Mouse (Mus musculus) hindbrain, embryonic 11.5 days (tissue): ENCODE measurements around the gene Hgd. TPM values are rescaled to one million over a fixed set of nuclear protein-coding genes. Genes with fewer than 3 reads are reported as not detected.

Source experiments
- ATAC-seq: fragments of 200-750 bp; cut with Nextera tagmentation; 2 replicates; pipeline ENCODE4 v1.8.0; 2017; ENCODE audit warnings: mild to moderate bottlenecking, moderate TSS enrichment, moderate library complexity; ENCODE audit not compliant: low FRiP score
- DNase-seq: peaks from one replicate; pipeline ENCODE4 v3.0.0-alpha.2; 2015; ENCODE audit warnings: low spot score
- H3K27ac ChIP-seq: fragments of 300-500 bp; sonication (generic); 2 replicates; pipeline ENCODE4 v1.5.1; 2014; ENCODE audit warnings: mild to moderate bottlenecking, low read depth, low read length
- H3K27me3 ChIP-seq: fragments of 300-500 bp; sonication (generic); 2 replicates; pipeline ENCODE4 v1.6.1; 2014; ENCODE audit warnings: mild to moderate bottlenecking, low read length, moderate library complexity, mixed read lengths; ENCODE audit not compliant: control insufficient read depth, insufficient read depth
- H3K36me3 ChIP-seq: fragments of 300-500 bp; sonication (generic); 2 replicates; pipeline ENCODE4 v1.6.1; 2014; ENCODE audit warnings: mild to moderate bottlenecking, low read length, moderate library complexity, mixed read lengths; ENCODE audit not compliant: control insufficient read depth, insufficient read depth
- H3K4me1 ChIP-seq: fragments of 300-500 bp; sonication (generic); replicated peaks from 2 replicates; pipeline ENCODE4 v1.6.1; 2014; ENCODE audit warnings: low read length, mixed read lengths; ENCODE audit not compliant: control insufficient read depth, insufficient read depth
- H3K4me2 ChIP-seq: fragments of 300-500 bp; sonication (generic); replicated peaks from 2 replicates; pipeline ENCODE4 v1.6.1; 2014; ENCODE audit warnings: mild to moderate bottlenecking, low read depth, low read length
- H3K4me3 ChIP-seq: fragments of 300-500 bp; sonication (generic); 2 replicates; pipeline ENCODE4 v1.5.1; 2014; ENCODE audit warnings: low read depth, low read length
- H3K9ac ChIP-seq: fragments of 300-500 bp; sonication (generic); 2 replicates; pipeline ENCODE4 v1.6.1; 2014; ENCODE audit warnings: low read depth, low read length
- H3K9me3 ChIP-seq: fragments of 300-500 bp; sonication (generic); 2 replicates; pipeline ENCODE4 v1.6.1; 2016; ENCODE audit warnings: low read length; ENCODE audit not compliant: control insufficient read depth
- WGBS: fragments of 180-500 bp; shearing (Covaris S2); extraction: QIAGEN DNeasy Blood & Tissue Kit; methylation state at CpG from one replicate; pipeline ENCODE4 v1.1.7; 2014; 5-methylcytosine and 5-hydroxymethylcytosine counted together
- polyA plus RNA-seq: library from polyadenylated mRNA; unstranded; fragments of >200 nt; fragmentation: Nextera tagmentation; extraction: Ambion mirVana; gene quantifications from 2 replicates; pipeline ENCODE4 v1.2.1, GENCODE M21; 2014

Hgd gene
- polyA plus RNA-seq, 1 experiment from 2014 or later: not detected

DNA sequence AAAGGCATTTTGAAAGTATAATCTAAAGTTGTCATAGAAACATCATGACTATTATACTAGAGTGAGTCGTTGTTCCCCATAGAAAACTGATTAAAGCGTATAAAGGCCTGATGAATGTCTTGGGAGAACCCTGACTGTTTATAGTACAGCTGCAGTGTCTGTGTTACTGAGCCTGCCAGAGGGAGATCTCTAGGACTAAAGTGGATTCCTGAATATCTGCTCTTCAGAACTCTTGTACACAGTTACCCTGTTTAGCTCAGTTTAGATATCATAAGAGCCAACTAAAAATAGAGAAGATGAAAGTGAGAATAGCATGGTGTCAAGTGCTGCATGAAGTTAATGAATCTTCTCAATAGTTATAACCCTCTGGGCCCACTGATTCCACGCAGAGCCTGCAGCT, 29.7 kb upstream of the Hgd start:
- Histone ChIP-seq H3K36me3 (no peaks in the 10 kb centered on the region), H3K9me3 (no peaks in the 10 kb centered on the region), H3K4me3 (no peak overlapping the region), H3K9ac (no peak overlapping the region), H3K4me1 (no peaks in the 10 kb centered on the region), H3K27me3 (no peaks in the 10 kb centered on the region), H3K27ac (no peak overlapping the region), H3K4me2 (no peak overlapping the region)
- DNase-seq (no peak), ATAC-seq (no peak)
- WGBS: 61% methylated on average over 3 of the region's 3 CpGs

DNA sequence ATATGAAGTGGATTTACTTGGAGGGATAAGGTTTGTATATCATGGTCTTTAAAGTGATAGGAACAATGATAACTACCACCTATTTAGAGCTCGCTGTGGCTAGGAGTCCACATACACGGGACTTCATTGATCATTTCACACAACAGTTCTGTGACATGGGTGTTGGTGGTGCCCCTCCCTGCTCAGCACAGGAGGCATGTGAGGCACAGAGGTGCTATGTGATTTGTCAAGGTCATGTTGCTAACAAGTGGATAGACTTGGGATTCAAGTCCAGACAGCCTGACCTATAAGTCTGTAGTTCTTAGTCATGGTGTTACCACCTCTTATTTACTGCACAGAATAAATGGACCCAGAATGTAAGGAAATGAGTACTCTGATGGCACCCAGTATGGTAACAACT, 29.0 kb upstream of the Hgd start:
- H3K27ac ChIP-seq: no peak overlapping the region
- DNase-seq: no peak
- 84% methylated on average over 2 of the region's 2 CpGs for WGBS
- H3K36me3 ChIP-seq: no peaks in the 10 kb centered on the region
- H3K4me2 ChIP-seq: no peak overlapping the region
- no peak overlapping the region for H3K4me3 ChIP-seq
- no peak for ATAC-seq
- no peaks in the 10 kb centered on the region for H3K9me3 ChIP-seq
- H3K9ac ChIP-seq: no peak overlapping the region
- H3K4me1 ChIP-seq: no peaks in the 10 kb centered on the region
- no peaks in the 10 kb centered on the region for H3K27me3 ChIP-seq

DNA sequence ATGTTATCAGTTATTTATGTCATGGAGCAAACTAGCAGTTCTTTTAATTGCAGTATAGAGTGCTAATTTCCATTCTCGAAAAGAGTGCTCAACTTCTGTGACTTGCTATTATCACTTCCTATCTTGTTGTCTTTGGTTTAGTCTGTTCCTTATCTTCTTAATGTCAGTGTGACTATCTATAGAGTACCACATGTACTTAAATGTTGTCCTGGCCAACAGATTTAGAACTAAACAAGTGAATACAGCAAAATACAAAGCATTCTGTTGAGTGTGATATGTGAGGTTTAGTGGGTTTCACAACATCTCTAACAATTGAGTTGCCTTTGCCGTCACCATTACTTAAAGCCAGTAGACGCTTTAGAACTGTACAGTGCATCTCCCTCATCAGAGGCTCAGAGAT, 27.1 kb upstream of the Hgd start:
- no peaks in the 10 kb centered on the region for H3K36me3 ChIP-seq
- no peaks in the 10 kb centered on the region for H3K27me3 ChIP-seq
- H3K4me1 ChIP-seq: no peaks in the 10 kb centered on the region
- DNase-seq (no peak), ATAC-seq (no peak)
- no peak overlapping the region for H3K9ac ChIP-seq
- no peak overlapping the region for H3K4me2 ChIP-seq
- H3K27ac ChIP-seq: no peak overlapping the region
- no peak overlapping the region for H3K4me3 ChIP-seq
- H3K9me3 ChIP-seq: no peaks in the 10 kb centered on the region
- WGBS: 92% methylated on average over 3 of the region's 3 CpGs

DNA sequence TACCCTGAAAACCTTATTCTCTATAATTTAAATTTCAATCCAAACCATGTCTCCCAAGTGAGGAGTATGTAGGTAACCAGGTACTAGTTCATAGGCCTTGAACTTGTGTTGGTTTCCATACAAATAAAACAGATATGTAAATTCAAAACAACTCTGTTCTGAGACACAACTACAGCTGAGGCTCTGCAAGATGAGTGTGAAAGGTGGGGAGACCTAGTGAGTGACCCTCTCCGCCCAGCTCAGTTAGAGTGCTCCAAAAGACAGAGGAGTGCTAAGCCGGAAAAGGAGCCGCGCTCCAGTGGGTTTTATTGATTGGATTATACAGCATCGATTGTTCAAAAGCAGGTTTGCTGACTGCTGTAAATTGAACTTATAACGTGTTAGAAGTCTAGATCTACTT, 17.5 kb upstream of the Hgd start:
- H3K27me3 ChIP-seq: no peaks in the 10 kb centered on the region
- no peak overlapping the region for H3K4me3 ChIP-seq
- WGBS: 74% methylated on average over 6 of the region's 6 CpGs
- H3K9me3 ChIP-seq: no peaks in the 10 kb centered on the region
- no peaks in the 10 kb centered on the region for H3K4me1 ChIP-seq
- H3K4me2 ChIP-seq: no peak overlapping the region
- no peak overlapping the region for H3K9ac ChIP-seq
- ATAC-seq (no peak), DNase-seq (no peak)
- 0 out of 2 replicates have a peak, but pooled peaks cover 3% of the 10 kb centered on the region for H3K36me3 ChIP-seq
- H3K27ac ChIP-seq: no peak overlapping the region

DNA sequence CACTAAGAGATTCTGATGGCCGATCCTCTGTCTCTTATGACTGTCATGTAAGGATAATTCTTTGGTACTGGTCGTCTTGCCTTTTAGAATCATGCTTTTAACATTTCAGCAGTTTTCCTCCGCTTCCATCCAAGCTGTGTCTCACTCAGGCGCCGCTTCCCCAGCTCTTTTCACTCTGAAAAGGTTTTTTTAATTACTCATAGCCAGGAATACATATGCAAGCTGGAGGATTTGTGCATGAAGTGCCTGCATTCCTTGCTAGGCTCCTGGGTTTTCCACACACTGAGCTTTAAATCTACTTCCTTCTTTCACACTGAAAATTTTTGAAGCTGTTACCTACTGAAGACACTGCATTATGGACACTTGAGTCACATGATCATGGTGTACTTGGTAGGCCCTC, 17.0 kb upstream of the Hgd start:
- WGBS: 92% methylated on average over 5 of the region's 5 CpGs
- no peak for DNase-seq

DNA sequence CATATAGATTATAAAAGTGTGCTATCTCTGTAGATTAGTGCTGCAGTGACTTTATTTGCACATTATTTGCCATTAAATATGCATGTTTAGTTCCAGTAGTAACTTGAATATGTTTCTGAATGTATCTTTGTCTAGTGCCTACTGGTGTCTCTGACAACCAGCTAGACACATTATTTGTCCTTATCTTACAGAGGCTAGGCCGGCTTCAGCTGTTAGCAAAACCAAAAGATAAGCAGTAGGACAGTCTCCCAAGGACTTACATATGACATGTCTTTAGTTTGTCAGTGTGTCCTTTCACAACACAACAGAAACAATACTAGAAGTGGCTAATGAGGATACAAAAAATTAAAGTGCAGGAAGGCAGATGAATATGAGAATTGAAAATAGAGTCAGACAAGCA, 14.8 kb upstream of the Hgd start:
- H3K27me3 ChIP-seq: no peaks in the 10 kb centered on the region
- no peak overlapping the region for H3K27ac ChIP-seq
- no peak overlapping the region for H3K4me2 ChIP-seq
- H3K4me3 ChIP-seq: no peak overlapping the region
- 94% methylated on average over 1 of the region's 1 CpGs for WGBS
- H3K4me1 ChIP-seq: no peaks in the 10 kb centered on the region
- H3K36me3 ChIP-seq: no peaks in the 10 kb centered on the region
- H3K9me3 ChIP-seq: no peaks in the 10 kb centered on the region
- no peak overlapping the region for H3K9ac ChIP-seq
- ATAC-seq (no peak), DNase-seq (no peak)

More for the DNA sequence above, 17.0 kb upstream of the Hgd start:
- Histone ChIP-seq H3K36me3 (0 out of 2 replicates have a peak, but pooled peaks cover 3% of the 10 kb centered on the region), H3K9ac (no peak overlapping the region), H3K4me2 (no peak overlapping the region), H3K9me3 (no peaks in the 10 kb centered on the region), H3K27me3 (no peaks in the 10 kb centered on the region), H3K27ac (no peak overlapping the region), H3K4me3 (no peak overlapping the region), H3K4me1 (no peaks in the 10 kb centered on the region)
- no peak for ATAC-seq

DNA sequence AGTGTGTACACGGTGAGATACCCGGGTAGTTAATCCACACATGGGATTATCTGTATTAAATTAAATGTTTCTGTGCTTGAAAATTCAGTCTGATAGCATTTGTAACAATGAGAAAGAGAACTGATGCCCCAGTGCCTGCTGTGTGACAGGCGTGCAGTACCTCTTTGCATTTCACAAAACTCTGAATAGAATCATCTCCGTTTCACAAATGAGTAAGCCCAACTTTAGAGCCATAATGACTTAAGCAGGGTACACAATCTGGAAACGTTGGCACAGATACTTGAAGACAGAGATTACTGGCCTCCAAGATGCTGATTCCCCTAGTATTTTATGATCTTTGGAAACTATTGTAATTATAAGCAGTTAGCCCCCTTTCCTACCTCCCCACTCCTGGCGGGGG, 13.8 kb upstream of the Hgd start:
- 86% methylated on average over 6 of the region's 6 CpGs for WGBS
- H3K4me2 ChIP-seq: no peak overlapping the region
- no peaks in the 10 kb centered on the region for H3K9me3 ChIP-seq
- no peak overlapping the region for H3K4me3 ChIP-seq
- H3K27ac ChIP-seq: no peak overlapping the region
- no peak overlapping the region for H3K9ac ChIP-seq
- H3K27me3 ChIP-seq: no peaks in the 10 kb centered on the region
- no peaks in the 10 kb centered on the region for H3K36me3 ChIP-seq
- ATAC-seq (no peak), DNase-seq (no peak)
- no peaks in the 10 kb centered on the region for H3K4me1 ChIP-seq

DNA sequence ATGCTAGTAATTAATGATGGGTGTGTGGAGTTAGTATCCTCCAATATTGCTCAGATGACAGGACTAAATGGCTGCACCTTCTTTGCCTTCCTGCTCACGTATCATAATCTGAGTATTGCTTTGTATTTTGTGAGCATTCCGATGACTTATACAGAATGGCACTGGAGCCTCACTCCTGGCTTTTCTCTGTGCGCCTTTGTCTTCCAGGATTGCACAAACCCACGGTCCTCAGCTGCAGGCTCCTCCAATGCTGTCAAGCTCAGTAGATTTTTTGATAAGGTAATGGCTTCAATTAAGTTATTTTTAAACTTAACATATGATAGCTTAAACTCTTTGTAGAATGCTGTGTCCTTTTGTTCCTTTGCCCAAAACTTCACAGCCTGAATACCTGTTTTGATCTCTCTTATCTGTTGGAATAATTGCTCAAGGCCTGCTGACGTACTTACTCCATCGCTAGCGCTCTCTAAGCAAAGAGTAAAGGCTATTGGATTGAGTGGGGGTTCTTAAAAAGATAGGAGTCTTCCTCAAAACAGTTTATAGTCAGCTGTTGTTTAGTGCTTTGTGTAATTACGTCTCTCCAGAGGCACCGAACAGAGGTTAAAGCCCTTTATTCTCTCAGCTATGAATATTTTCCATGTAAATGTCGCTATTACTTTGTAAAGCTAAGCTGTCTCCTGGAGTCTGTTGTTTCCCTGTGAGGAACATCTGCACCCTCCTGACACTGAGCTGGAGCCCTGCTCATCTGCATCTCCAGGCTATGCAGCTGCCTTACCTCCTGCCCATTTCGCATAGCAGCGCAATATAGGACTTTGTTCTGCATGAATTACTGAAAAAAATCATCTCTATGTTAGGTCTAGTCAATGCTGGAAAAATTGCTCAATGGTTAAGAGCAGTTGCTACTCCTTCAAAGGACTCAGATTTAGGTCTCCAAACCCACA, 12.6 kb upstream of the Hgd start:
- Histone ChIP-seq H3K4me2 (no peak overlapping the region), H3K4me3 (no peak overlapping the region), H3K9ac (no peak overlapping the region), H3K4me1 (no peaks in the 10 kb centered on the region), H3K36me3 (no peaks in the 10 kb centered on the region), H3K27me3 (no peaks in the 10 kb centered on the region), H3K27ac (no peak overlapping the region), H3K9me3 (no peaks in the 10 kb centered on the region)
- no peak for DNase-seq
- no peak for ATAC-seq
- 84% methylated on average over 12 of the region's 12 CpGs for WGBS

DNA sequence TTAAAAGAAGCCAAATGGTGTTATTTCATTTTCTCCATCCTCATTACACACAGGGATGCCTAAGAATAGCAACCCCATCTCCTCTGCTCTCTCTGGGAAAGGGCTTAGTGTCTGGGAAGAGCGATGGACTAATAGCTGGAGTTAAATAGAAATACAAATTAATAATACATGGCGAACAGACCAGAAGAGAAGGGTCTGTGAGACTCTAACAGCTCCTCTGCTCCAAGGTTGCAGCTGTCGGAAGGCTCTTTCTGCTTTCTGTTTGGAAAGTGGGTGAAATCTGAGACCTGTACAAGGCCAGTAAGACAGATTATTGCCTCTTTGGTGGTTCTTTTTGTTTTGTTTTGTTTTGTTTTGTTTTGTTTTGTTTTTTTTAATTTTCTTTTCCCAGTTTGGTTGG, 8.4 kb upstream of the Hgd start:
- H3K36me3 ChIP-seq: no peaks in the 10 kb centered on the region
- WGBS: 87% methylated on average over 3 of the region's 3 CpGs
- H3K9me3 ChIP-seq: no peaks in the 10 kb centered on the region
- no peak overlapping the region for H3K4me3 ChIP-seq
- no peak overlapping the region for H3K9ac ChIP-seq
- ATAC-seq (no peak), DNase-seq (no peak)
- no peaks in the 10 kb centered on the region for H3K4me1 ChIP-seq
- H3K4me2 ChIP-seq: no peak overlapping the region
- no peak overlapping the region for H3K27ac ChIP-seq
- H3K27me3 ChIP-seq: no peaks in the 10 kb centered on the region
